Mouse (Mus musculus) C2C12 (cell line): ENCODE measurements around the gene Rps15. TPM values are rescaled to one million over a fixed set of nuclear protein-coding genes. Genes with fewer than 3 reads are reported as not detected.

Experiments
- H3K27me3 ChIP-seq: one replicate; pipeline ENCODE4 v1.6.1; 2011; ENCODE audit not compliant: control insufficient read depth, insufficient read depth, insufficient read length
- H3K36me3 ChIP-seq: one replicate; pipeline ENCODE4 v1.6.1; 2011; ENCODE audit not compliant: control insufficient read depth, insufficient read depth
- H3K4me3 ChIP-seq: one replicate; pipeline ENCODE4 v1.5.1; 2011; ENCODE audit warnings: mild to moderate bottlenecking, control low read depth; ENCODE audit not compliant: poor library complexity, insufficient read depth, severe bottlenecking
- H3K79me2 ChIP-seq: one replicate; pipeline ENCODE4 v1.6.1; 2011; ENCODE audit not compliant: control insufficient read depth, insufficient read depth
- H3K79me3 ChIP-seq: one replicate; pipeline ENCODE4 v1.6.1; 2011; ENCODE audit warnings: low read depth, control low read depth
- H3ac ChIP-seq: one replicate; pipeline ENCODE3; 2011; ENCODE audit warnings: low read depth; ENCODE audit not compliant: control insufficient read depth, insufficient read length
- CEBPB ChIP-seq: IDR thresholded peaks from one replicate; pipeline ENCODE4 v1.6.1; 2011; ENCODE audit warnings: low read depth, mild to moderate bottlenecking, control low read depth, moderate library complexity
- CTCF ChIP-seq: IDR thresholded peaks from one replicate; pipeline ENCODE4 v1.5.1; 2011; ENCODE audit not compliant: control insufficient read depth, insufficient read depth, insufficient read length
- FOSL1 ChIP-seq: IDR thresholded peaks from one replicate; pipeline ENCODE4 v1.8.0; 2011; ENCODE audit warnings: mild to moderate bottlenecking, low read length; ENCODE audit not compliant: poor library complexity, insufficient read depth, severe bottlenecking
- MAX ChIP-seq: IDR thresholded peaks from one replicate; pipeline ENCODE4 v1.6.1; 2011; ENCODE audit warnings: mild to moderate bottlenecking, control low read depth
- MYOD1 ChIP-seq: IDR thresholded peaks from one replicate; pipeline ENCODE4 v1.6.1; 2011; ENCODE audit warnings: low read depth; ENCODE audit not compliant: control insufficient read depth, insufficient read length
- MYOG ChIP-seq: IDR thresholded peaks from one replicate; pipeline ENCODE4 v1.6.1; 2011; ENCODE audit not compliant: control insufficient read depth, insufficient read length; ENCODE audit errors: extremely low read depth
- USF1 ChIP-seq: IDR thresholded peaks from one replicate; pipeline ENCODE4 v1.6.1; 2011; ENCODE audit warnings: low read depth, mild to moderate bottlenecking, control low read depth, moderate library complexity
- polyA plus RNA-seq: library from polyadenylated mRNA; unstranded; fragments of >200 nt; fragmentation: generic; extraction: Trizol; gene quantifications from one replicate; pipeline ENCODE4 v1.2.1, GENCODE M21; 2012; ENCODE audit warnings: missing spikeins

Rps15 gene
- polyA plus RNA-seq, 1 experiment = 5,397 TPM

DNA sequence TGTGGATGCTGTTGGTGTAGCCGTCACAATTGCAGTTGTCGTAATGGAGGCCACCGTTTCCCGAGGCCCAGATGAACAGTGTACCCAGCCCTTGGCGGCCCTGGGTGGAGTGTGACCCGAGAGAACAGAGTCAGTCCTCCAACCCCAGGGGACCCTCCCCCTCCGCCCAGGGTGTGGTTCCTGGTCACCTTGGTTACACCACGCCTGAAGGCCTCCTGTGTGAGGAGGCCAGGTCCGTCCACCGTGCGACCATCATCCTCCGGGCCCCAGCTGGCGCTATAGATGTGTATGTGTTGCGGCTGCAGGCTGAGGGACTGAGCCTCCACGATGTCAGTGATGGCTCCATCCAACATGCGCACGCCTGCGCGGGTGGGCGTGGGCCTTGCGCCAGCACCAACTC is 32.8 kb downstream of the Rps15 start:
- Histone ChIP-seq H3K27me3 (no peaks in the 10 kb centered on the region), H3K36me3 (no peaks in the 10 kb centered on the region), H3ac (no peak overlapping the region), H3K4me3 (no peak overlapping the region), H3K79me2 (peaks cover 23% of the 10 kb centered on the region), H3K79me3 (peaks cover 8% of the 10 kb centered on the region)
- TF ChIP-seq USF1 (no peak), MAX (no peak), MYOD1 (no peak), FOSL1 (no peak), MYOG (no peak), CEBPB (no peak), CTCF (no peak)

DNA sequence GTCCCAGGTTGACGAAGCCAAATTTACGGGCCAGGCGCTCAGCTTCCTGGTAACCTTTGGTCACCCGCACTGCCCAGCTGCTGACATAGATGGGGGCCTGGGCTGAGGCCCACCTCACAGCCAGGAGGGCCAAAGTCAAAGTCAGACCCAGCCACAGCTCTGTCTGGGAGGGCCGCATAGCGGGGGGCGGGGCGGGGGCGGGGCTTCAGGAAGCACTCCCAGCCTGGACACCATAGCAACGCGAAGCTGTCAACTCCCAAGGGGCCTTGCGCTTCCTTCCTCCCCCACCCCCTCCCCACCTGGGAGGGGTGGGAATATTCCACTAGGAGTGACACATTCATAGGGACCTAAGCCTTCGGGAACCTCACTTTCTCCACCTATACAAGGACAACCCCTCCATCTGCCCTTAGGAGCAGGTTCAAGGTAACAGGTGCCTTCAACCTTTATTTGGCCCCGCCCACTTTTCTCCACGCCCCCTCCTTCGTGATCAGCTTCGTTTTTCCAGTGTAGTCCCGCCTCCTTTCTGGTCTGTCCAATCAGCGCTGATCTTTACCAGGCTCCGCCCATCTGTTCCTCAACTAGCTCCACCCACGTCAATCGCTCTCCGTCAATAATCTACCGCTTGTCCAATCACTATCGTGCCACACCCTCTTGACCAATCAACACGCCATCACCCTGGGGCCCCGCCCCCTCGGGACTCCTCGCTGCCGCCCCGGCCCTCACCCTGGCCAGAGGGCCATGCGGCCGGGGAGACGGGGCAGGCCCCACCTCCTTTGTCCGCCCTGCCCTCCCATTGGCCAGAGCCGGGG is 37.2 kb downstream of the Rps15 start, which contains the start of the genes Pcsk4 and Reep6:
TSS of gene Pcsk4 (minus strand) at position 226 of the 809 bp plus-strand sequence.
TSS of gene Reep6 (plus strand) at position 681 of the 809 bp plus-strand sequence.
- Histone ChIP-seq H3K79me2 (no peaks in the 10 kb centered on the region), H3K4me3 (peak within 1 kb of the TSS; percentile 7), H3K27me3 (no peaks in the 10 kb centered on the region), H3K79me3 (no peaks in the 10 kb centered on the region), H3K36me3 (no peaks in the 10 kb centered on the region), H3ac (peak within 1 kb of the TSS; percentile 71)
- TF ChIP-seq CTCF = no peak
- no peak for TF ChIP-seq MYOG
- TF ChIP-seq MAX = no peak
- TF ChIP-seq USF1 = no peak
- TF ChIP-seq MYOD1 = no peak
- no peak for TF ChIP-seq FOSL1
- no peak for TF ChIP-seq CEBPB

DNA sequence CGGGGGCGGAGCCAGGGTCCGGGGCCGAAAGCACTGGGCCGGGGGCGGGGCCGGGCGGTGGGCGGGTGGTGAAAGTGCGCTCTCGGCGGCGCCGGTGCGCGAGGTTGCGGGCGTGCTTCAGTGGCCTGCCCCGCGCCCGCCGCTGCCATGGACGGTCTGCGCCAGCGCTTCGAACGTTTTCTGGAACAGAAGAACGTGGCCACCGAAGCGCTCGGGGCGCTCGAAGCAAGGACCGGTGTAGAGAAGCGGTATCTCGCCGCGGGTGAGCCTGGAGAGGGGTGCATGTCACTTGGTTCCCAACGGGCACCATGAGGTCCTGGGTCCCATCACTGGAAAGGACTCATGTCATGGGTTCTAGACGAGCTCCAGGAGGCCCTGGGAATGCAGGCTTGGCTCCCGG is 37.8 kb downstream of the Rps15 start:
- Histone ChIP-seq H3K4me3 (peak overlapping the region; percentile 7), H3K79me2 (no peaks in the 10 kb centered on the region), H3K79me3 (no peaks in the 10 kb centered on the region), H3ac (peak overlapping the region; percentile 71), H3K36me3 (no peaks in the 10 kb centered on the region), H3K27me3 (no peaks in the 10 kb centered on the region)
- TF ChIP-seq CEBPB (no peak), MYOD1 (no peak), USF1 (no peak), MYOG (no peak), FOSL1 (no peak), CTCF (no peak), MAX (no peak)

DNA sequence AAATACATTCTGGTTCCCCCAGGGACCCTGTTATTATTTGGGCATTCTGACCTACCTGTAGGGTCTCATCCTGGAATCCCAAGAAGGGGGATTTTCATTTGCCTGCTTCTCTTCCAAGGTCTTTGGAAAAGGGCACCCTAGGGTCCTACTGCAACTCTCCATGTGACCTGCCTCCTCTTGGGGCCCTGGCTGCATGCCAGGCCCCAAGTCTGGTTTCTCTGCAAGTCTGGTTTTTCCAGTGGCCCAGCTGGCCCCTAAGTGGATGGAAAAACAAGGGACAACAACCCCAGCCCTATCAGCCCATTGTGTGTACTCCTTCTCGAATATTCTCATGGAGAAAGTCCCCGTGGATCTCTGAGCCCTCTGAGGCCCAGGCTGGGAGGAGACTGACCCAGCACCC is 38.6 kb downstream of the Rps15 start:
- TF ChIP-seq MAX (no peak), MYOD1 (no peak), CEBPB (no peak), MYOG (no peak), CTCF (no peak), FOSL1 (no peak), USF1 (no peak)
- H3K27me3 ChIP-seq = no peaks in the 10 kb centered on the region

DNA sequence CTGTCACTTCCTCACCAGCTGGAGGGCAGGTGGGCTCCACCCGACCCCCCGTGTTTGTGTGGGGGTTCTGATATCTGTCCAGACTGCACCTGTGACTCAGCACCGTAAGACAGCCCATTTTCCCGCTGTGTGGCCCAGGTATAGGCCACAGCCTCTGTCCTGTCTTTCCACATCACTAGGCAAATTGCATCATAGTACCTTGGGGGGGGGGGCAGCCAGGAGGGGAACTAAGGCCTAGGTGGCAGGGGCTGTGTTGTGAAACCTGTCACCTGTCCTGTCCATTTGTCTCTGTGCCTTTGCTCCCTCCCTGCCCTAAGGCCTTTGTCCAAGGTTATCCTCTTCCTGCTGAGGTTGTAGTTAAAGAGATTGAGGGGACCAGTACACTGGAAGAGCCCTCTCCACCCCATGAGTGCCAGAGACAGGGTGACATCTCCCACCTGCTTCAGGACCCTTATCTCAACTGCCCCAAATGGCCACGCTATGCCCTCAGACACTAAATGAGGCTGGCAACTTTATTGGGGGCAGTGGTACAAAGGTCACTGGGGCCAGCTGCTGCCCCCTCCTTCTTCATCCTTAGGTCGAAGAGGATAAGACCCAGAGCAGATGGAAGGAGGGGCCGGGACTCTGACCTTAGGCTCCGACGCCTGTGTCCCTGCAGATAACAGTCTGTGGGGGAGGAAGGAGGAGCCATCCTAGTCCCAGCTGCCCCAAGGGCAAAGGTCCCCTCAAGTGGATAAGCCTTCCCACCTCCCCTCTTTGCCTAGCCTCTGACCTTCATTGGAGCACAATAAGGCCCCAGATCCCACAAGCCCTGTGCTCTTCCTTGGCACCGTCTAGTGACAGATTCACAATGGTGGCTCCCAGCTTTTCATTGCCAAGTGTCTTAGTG is 39.6 kb downstream of the Rps15 start:
- H3K4me3 ChIP-seq = no peak overlapping the region
- H3K79me2 ChIP-seq = no peaks in the 10 kb centered on the region
- no peaks in the 10 kb centered on the region for H3K27me3 ChIP-seq
- no peaks in the 10 kb centered on the region for H3K79me3 ChIP-seq
- no peak overlapping the region for H3ac ChIP-seq
- H3K36me3 ChIP-seq = no peaks in the 10 kb centered on the region
- TF ChIP-seq MYOG = no peak
- TF ChIP-seq CTCF = no peak
- TF ChIP-seq MAX = no peak
- TF ChIP-seq MYOD1 = no peak

More for the DNA sequence above, 38.6 kb downstream of the Rps15 start:
- Histone ChIP-seq H3K79me3 (no peaks in the 10 kb centered on the region), H3K79me2 (no peaks in the 10 kb centered on the region), H3K36me3 (no peaks in the 10 kb centered on the region), H3ac (no peak overlapping the region), H3K4me3 (no peak overlapping the region)
